Mouse (Mus musculus): Measurements from ENCODE around the gene Heatr5a.

Heatr5a gene

DNA sequence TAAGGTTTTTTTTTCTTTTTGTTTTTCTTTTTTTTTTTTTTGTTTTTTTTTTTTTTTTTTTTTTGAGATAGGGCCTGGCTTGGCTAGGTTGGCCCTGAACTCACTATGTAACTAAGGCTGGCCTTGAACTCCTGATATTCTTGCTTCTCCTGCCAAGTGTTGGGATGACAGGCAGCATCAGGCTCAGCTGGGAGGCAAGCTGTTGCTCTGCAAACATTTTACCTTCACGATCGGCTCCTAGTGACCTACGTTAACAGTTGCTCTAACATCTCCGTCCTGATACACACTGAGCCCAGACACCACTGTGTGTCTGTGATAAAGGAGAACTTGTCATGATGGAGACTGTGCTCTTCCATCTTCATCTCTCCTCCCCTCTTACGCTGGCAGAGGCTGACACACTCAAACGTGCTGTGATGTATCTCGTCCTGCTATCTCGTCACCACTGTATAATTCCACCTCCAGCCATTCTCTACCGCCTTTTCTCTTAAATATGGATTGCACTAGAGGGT, 87.8 kb downstream of the Heatr5a start:
- DNase-seq (ENCODE audit: low spot score), result no peak

DNA sequence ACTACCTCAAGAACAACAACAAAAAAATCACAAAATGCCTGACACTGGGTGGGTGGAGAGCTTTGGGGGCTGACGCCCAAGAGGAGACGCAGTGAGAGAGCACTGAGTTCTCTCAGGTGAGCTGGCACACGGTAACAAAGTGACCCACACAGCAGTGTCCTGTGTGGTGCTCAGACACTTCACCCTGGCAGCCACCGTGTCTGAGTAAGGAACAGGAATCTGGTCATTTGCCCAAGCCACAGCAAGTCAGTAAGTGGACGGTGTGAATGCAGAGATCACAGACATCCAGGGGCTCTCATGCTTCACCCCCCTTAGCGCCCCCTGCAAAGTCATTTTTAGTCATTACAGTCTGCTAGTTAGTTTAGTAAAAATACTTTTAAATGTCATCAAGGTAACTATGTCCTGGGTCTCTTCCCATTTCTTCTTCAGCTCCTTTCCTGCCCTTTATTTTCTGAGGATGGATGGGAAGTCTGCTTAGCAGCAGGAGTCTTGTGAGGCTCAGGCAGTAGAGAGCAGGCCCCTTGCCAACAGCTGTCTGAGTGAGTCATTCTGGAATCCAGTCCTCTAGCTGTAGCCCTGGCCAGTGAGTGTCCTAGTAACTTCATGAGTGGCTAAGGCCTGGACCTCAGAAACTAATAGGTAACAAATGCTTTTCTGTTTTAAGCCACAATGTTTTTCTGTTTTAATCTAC, 88.4 kb downstream of the Heatr5a start:
- DNase-seq (ENCODE audit: low spot score), result peak; percentile 42

DNA sequence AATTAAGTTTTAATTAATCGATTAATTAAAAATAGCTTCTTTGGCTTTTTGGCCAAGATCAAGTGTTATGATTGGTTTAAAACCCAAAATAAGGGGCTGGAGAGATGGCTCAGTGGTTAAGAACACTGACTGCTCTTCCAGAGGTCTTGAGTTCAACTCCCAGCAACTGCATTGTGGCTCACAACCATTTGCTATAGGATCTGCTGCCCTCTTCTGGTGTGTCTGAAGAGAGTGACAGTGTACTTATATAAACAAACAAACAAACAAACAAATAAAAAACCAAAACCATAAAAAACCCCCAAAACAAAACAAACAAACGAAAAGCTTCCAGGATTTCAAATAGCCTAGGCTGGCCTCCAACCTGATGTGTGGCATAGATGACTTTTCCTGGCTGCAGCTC, 89.3 kb downstream of the Heatr5a start:
- no peak for DNase-seq (ENCODE audit: low spot score)

DNA sequence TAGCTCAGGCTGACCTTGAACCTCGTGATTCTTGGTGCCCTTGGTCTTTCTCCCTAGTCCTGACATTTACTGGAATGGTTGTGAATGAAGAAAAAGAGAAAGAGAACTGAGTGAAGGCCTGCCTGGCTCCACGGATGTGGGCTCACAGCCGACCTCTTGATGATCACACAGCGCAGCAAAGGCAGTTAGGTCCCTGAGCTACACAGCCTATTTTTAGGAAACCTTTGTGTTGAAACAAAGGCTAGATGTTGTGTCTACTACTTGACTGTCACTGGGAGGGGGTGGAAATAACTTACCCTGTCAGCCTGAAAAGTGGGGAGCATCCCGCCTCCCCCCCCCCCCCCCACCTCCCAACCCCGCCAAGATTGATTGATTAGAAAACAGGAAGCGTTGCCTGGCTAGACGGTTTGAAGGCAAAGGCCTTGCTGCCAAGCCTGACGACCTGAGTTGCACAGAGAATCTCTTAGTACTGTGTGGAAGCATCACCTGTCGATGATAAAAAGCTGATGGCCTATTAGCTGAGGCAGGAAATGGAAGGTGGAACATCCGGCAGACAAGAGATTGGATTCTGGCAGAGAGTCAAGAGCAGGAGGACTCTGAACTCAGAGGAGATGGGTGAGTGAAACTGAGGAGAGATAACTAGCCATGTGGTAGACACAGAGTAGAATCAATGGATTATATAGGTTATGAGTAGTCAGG, 99.5 kb downstream of the Heatr5a start:
- DNase-seq (ENCODE audit: low spot score), result no peak

DNA sequence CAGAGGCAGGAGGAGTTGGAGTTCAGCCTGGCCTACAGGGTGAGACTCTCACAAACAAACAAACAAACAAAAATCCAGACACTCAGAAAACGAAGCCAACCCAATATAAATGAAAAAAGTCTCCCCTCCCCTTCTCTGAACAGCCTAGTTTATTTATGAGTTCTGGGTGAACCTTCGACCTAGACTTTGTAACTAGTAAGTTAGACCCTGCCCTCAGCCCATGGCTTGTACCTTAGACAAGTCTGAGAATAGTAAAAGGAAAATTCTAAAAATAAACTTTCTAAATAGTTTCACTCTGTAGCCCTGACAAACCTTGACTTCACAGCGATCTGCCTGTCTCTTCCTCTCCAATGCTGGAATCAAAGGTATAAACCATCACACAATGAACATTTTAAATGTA, 101.6 kb downstream of the Heatr5a start:
- no peak for DNase-seq (ENCODE audit: low spot score)

DNA sequence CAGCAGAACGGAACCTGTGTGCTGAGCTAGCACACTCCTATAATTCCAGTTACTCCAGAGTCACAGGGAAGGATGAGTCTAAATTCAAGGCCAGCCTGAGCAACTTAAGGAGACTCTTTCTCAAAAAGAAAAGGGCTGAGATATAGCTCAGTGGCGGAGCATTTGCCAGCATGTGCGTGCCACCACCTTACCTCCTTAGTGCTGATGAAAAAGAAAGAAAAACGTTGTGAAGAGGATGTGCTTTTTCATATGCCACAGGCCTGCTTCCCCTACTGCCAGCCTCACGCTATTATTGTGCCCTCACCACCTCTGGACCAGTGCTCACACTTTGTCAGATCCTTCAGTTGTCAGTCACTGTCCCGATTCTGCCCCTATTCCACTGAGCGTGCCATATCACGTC, 104.0 kb downstream of the Heatr5a start:
- DNase-seq (ENCODE audit: low spot score), result no peak

DNA sequence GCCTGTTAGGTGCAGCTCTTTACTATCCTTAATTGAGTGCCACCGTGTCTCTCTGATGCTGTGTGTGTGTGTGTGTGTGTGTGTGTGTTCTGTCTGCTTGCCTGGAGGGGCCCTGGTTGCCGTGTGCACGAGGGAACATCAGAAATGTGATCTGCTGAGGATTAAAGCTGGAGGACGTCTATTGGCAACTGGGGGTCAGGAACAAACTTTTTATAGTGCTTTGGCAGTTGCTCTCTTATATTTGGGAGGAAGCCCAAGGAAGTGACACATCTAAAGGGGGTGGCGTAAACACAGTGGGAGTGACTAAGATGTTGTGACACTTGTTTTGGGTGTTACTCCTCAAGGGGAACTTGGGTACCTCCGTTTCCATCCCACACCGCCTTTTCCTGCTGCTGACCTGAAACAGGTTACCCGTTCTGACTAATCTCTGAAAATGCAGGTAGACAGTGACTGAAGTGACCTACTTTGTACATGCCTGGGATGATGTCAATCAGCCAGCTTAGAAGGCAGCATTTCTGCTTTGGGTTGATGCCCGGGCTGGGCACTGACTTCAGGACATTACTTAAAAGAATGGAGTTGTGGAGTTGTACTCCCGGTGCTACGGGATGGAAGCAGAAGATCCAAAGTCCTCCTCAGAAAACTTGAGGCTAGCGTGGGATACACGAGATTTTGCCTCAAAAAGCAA, 104.8 kb downstream of the Heatr5a start:
- DNase-seq (ENCODE audit: low spot score), result no peak

DNA sequence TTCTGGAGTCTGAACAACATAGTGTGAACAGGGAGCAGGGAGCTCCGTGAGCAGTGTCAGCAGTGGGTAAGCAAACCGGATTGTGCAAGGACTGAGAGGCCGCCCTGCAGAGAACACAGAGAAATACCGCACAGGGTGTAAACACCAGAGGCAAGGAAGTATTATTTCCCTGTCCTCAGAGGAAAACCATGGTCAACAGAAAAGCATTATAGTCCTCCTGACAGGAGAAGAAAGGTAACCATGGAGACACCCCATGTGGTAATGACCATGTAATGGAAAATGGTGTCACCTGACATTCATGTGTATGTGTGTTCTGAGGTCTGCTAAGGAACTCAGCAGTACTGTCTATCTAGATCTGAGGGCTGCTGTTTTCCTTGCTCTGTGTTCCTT, 105.3 kb downstream of the Heatr5a start:
- DNase-seq (ENCODE audit: low spot score), result no peak

DNA sequence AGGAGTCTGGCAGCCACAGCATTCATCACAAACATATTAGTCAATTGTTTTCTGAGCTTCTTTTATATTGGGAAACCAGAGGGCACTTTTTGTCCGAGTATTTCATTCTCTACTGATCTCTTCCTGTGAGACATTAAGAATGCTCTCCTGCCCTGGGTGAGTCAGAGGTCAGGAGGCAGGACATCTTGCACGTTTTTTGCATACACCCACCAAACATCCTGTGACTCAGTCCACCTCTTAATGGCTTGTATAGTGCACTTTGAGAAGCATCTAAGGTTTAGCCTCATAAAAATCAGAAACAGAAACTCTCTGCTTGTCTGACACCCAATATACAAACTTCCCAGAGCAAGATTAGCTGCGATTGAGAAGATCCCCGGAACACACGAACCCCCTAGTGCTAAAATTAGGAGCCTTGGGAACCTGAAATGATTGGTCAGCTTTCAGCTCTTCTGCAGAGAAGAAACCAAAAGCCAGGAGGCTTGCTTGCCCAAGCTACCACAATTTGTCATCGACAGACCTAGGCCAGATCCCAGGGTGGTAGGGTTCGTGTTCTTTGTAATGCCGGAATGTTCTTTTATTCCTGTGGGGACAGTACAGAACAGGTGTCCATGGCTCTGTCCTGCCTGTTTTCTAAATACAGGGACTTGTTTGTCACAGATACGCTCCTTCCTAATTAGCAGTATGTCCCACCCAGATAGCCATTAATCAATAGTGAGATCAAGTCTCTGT, 105.9 kb downstream of the Heatr5a start:
- no peak for DNase-seq (ENCODE audit: low spot score)

DNA sequence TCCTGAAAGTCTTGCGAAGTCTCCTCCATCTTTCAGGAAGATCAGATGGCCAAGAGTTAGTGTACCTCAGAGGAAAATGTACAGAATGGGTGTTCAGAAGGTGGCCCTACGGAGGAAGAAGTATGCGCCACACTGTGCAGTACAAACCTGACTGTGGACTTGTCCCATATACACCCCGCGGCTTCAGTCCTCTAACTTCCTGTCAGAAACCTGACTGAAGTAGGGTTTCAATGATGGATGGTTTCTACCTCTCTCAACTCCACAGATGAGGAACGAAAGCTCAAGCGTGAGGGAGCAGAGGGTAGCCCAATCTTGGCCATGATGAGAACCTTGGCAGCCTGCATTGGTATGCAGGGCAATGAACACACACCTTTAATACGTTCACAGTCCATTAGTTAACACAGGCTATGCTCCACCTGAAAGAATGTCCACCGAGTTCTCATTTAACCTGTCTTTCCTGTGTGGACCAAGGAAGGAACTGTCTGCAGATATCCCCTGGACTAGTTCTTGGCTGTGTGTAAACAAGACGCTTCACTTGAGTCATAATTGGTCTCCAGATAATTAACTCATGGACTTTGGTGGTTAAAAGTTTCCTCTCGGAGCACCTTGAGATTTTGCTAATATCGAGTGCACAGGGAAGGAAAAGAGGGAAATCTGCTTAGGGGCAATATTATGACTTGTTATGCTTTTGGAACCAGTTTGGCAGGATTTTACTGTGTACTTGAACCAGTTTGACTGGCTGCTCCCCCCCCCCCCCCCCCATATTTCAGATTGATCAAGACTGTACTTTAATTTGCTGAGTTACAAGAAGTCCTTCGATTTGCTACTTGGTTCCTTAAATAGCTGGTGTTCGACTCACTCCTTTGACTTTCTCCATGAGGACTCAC, 107.8 kb downstream of the Heatr5a start:
- DNase-seq (ENCODE audit: low spot score), result no peak

DNA sequence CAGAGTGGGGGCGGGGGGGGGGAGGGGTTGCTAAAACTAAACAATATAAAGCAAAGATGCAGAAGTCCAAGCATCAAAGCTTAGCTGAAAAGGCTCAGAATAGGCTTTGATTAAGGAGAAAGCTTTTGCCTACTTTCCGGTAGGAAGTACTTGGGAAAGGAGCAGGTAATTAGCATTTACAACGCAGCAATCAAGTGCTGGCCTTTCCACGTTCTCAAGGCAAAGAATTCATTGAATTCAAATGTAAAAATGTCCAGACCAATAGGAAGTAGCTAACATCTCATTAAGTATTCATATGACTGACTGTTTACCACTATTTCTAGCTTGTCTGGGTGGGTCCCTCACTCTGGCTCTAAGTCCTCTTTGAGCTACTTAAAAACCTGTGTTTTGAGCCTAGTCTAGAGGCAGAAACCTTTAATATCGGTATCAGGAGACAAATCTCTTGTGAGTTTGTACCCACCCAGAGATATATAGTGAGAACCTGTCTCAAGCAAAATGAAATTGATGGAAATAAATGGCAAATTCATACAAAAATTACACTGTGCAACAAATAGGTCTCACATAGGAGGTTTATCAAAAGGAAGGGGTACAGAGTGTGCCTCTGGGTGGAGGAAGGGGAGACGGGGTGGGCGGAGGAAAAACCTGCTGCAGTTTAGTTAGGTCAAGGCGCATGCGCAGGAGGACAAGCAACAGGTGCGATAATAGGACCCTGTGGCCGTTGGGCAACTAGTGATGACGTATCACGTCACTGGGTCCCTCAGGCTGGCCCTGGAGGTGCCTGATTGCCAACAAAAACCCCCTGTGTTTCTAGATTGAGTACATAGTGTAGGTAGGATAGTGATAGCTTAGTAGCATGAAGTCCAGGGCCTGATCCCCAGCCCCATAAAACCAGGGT, 112.7 kb downstream of the Heatr5a start:
- no peak for DNase-seq (ENCODE audit: low spot score)

DNA sequence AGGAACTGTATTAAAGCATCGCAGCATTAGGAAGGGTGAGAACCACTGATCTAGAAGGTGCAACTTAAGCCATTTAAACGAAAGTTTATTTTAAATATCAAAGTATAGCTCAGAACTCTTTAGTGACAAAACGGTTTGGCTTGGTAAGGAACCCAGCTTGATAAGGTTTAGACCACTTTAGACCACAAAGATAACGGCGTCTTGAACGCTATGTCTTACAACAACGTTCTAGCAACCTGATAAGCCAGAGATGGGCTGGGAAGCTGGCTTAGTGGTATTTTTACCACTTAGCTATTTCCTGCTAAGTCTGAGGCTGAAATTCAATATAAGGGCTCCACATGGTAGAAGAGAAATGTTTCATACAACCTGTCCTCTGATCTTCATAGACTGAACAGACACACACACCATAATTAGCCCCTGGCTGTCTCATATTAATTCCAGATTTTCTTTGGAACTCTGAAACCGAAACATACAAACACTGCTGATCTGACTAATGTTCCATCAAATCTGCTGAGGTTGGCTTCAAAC, 114.3 kb downstream of the Heatr5a start:
- DNase-seq (ENCODE audit: low spot score), result no peak

DNA sequence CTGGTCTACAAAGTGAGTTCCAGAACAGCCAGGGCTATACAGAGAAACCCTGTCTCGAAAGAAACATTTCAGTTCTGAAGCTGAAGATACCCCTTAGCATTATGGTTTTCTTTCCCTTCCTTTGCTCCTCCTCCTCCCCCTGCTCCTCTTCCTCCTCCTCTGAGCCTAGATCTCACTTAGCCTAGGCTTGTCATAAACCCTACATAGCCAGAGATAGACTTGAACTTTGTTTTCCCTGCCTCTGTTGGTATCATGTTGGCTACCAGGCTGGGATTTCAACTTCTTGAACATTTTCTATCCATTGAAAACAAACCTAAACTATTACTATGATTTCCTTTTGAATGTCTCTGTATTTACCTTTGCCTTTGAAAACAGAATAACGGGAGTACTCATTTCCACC, 115.2 kb downstream of the Heatr5a start:
- no peak for DNase-seq (ENCODE audit: low spot score)

DNA sequence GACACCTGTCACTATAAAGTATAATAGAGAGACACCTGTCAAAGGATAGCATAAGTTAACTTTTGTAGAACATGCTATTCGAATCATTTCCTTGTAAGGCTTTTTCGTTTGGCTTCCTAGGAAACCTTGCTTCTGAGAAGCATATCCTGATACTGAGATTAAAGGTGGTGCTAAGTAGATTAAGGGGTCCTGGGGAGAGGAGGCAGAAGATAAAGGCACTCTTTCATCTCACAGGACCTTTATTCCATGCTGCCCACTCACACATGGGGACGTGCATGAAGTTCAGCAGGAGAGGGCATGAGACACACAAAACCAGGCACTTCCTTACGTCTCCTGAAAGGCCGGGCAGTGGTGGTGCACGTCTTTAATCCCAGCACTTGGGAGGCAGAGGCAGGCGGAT, 115.7 kb downstream of the Heatr5a start:
- no peak for DNase-seq (ENCODE audit: low spot score)

DNA sequence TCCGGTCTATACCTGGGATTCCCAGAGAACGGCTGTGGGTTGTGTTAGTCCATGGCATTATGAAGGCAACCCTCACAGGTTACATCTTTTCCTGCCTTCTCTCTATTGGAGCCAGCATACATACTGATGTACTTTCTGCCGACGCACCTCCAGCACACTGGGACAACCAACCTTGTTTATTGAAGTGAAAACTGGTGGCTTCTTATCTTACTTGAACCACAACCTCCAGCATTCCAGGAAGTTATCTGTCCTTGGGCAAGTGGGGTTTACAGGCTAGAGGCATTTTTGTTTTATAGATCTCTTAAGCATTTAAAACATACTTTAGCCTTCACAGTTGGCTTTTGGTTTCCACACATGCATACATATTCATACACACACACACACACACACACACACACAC, 119.5 kb downstream of the Heatr5a start:
- no peak for DNase-seq (ENCODE audit: low spot score)

DNA sequence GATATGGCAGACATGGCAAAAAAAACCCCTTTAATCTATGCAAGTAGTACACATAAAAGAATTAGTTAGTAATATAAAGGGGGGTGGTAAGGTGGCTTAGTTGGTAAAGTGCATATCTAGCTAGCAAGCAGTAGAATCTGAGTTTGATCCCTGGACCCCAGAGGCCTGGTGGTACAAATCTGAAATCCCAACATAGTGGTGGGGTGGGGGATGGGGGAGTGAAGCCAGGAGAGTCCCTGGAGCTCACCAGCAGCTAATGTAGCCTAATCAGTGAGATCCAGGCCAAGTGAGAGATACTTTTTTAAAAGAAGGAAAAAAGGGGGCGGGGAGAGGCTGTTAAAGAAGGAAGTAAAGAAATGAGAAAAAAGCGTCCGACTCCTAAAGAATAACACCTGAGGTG, 120.0 kb downstream of the Heatr5a start:
- DNase-seq (ENCODE audit: low spot score), result no peak

DNA sequence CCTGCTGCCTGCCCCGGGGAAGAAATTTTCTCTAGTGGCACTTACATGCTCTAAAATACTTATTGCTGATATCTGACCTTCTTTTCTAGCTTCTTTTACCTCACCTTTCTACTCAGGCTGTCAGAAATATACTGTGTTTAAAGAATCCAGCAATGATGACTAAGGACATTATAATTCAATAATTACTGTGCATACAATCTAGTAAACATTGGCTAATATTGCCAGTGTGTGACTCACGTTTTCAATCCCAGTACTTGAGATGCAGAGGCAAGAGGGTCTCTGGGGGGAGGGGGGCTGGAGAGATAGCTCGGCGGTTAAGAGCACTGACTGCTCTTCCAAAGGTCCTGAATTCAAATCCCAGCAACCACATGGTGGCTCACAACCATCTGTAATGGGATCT, 120.8 kb downstream of the Heatr5a start:
- no peak for DNase-seq (ENCODE audit: low spot score)

DNA sequence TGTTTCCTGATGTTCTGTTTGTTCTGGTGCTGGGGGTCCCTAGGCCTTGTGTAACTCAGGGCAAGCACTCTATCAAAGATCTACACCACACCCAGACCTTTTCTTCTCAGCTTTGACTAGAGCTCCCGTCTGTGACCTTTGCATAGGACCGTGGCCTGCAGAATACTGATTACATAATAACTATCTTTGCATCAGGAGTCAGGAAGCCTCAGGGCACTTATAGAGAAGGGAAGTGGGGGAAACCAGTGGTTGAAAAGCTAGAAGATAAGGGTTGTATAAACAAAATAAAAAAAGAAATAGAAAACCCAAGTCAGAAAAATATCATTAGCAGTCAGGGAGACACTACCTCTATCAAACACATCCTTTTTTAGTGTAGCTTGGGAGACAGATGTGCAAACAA, 121.2 kb downstream of the Heatr5a start:
- DNase-seq (ENCODE audit: low spot score), result no peak

DNA sequence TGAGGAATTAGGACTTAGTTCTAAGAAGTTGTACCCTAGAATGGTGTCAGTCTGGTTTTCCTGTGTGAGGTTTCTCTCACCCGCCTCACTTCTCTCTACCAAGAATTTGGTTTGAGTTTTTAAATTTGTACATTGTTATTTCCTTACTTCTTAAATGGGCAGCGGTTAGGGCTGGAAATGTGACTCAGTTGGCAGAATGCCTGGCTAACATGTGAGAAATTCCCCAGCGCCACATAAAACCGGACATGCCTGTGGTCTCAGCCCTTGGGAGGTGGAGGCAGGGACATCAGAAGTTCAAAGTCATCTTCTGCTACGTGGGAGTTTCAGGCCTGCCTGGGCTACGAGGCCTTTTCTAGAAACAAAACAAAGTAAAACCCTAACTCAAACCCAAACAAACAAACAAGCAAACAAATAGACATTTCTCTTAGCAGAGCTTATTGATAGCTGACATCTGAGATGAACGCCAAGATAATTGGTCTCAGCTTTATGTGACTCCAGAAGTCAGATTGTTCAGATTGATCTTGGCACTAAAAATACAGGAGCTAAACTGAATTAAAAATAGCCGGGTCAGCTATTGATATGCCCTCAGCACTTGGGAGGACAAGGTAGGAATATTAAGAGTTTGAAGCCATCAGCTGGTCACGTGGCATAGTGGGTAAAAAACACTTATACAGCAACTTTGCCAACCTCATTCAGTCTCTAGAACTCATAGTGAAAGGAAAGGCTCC, 123.0 kb downstream of the Heatr5a start:
- DNase-seq (ENCODE audit: low spot score), result no peak

DNA sequence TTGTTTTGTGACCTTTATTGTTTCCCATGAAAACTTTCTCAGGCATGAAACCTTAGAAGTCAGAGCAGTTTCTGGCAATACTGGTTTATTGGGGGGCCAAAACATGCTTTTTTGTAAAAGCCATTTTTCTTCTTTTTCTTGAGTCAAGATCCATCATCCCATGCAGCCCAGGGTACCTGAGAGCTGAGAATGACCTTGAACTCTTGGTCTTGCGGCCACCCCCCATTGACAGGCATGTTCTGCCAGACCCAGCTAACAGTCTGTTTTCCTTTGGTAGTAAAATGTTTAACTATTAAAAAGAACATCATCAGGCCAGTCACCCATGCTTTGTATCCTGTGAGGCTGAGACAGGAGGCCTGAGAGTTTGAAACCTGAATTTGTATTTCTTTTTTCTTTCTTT, 125.9 kb downstream of the Heatr5a start:
- DNase-seq (ENCODE audit: low spot score), result no peak
